Mouse (Mus musculus): ENCODE results near the gene Creb5. TPM values are rescaled to one million over a fixed set of nuclear protein-coding genes. Genes with fewer than 3 reads are reported as not detected.

Gene Creb5
- total RNA-seq (2023) = not detected

DNA sequence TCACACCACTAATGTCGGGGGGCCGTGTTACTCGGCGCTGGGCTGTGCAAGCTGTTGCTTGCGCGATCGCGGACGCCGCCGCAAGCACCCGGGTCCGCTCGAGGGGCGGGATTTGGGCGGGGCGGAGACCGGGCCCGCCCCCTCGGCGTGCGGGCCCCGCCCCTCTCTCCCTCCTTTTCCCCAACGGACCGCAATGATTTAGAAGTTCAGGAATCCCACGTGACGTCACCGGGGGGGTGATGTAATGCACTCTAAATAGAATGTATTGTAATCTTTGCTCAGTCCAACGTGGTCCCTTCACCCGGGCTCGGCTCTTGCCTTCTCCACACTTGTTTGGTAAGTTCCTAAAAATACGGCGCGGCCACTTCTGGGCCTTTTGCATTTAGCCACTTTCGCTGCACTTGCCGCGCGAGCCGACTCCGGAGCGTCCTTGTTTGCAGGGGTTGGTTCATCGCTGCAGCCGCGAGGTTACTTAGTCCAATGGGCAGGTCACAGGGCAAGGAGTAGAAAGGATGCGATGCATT lies at the start of gene Creb5:
TSS of gene Creb5 (plus strand) at position 233 of the 524 bp plus-strand sequence.

Other genes starting within 250 kb of the Creb5 start
- 1 to 10 TPM; 1.8 to 2.7 TPM for gene Jazf1, start 218.6 kb upstream of the Creb5 start, total RNA-seq (2023)